Mouse (Mus musculus) urinary bladder, adult 18-20 months (tissue): ENCODE data around the gene Imp3.

Experiments
- DNase-seq, 2 experiments: peaks; one replicate each; pipeline ENCODE4 v3.0.0; 2022; ENCODE audit warnings: low spot score in 2 of 2, mixed read lengths in 2 of 2

Imp3 gene

DNA sequence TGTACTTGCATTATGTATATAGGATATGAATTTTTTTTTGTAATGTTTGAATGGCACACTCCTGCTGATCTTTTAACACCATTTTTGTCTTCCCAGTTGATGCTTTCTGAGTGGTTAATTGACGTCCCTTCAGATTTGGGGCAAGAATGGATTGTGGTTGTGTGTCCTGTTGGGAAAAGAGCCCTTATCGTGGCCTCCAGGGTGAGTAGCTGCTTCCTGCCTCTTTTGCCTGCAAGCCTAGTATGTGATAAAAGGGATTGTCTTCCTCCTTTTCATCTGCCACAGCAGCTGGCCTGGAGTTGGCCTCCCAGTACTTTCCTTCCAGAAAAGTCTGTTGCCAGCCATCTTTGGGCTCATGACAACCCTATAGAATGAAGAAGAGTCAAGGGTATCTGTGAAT is 32.9 kb downstream of the Imp3 start:
- DNase-seq = no peak

- no peak for DNase-seq
Measured at GRCm38 (mm10) chr9:56973960-56974524, 36.8 kb downstream of the Imp3 start.

DNA sequence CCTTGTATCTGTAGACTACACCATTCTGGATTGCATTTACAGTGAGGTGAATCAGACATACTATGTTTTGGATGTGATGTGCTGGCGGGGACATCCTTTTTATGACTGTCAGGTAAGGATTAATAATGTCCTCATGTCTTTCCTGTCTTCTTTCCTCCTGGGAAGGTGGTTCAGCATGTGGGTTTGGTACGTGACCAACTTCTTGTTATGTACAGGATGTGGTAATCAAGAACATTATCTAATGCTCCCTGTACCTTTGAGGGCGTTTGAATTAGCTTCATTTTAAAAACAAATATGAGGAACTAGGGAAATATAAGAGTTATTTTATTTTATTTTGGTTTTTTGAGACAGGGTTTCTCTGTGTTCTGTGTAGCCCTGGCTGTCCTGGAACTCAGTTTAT is 37.9 kb downstream of the Imp3 start:
- DNase-seq = no peak

DNA sequence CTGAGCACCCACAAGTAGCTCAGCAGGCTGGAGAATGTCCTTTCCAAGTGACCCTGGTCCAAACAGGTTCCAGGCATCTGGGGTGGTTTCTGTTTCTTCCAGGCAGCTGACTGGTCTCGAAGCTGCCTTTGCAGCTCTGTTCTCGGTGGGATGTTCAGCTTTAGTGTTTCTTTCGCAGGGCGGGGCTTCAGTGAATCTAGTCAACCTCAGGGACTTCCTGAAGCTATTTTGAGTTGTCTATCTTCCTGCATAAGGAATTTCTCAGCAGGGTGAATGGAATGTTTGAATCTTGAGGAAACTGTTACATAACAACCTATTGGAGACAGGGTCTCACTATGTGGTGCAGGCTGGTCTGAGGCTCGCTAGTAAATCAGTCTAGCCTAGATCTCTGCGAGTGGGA is 42.9 kb downstream of the Imp3 start:
- no peak for DNase-seq

DNA sequence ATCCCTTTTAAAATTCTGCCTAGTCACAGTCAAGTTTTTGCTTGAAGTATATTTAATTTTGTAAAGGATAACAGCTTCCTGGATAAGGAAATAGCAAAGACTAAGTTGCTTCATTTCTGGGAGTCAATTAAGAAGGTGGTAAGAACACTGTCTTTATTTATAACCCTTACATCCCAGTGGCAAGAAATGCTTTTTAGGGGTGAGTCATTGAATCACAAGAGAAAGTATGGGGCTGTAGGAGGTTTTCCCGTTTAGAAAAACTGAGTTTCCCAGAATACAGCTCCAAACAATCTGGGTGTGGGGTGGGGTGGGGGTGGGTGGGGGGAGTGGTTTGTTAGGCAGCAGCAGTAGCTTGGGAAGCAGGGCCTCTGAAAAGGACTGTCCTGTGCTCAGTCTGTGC is 44.2 kb downstream of the Imp3 start:
- no peak for DNase-seq
